Mouse (Mus musculus): ENCODE data around the gene Ddost. TPM values are rescaled to one million over a fixed set of nuclear protein-coding genes. Genes with fewer than 3 reads are reported as not detected.

Gene Ddost
- polyA plus RNA-seq, 1 experiment from 2014 or later = 230 TPM

DNA sequence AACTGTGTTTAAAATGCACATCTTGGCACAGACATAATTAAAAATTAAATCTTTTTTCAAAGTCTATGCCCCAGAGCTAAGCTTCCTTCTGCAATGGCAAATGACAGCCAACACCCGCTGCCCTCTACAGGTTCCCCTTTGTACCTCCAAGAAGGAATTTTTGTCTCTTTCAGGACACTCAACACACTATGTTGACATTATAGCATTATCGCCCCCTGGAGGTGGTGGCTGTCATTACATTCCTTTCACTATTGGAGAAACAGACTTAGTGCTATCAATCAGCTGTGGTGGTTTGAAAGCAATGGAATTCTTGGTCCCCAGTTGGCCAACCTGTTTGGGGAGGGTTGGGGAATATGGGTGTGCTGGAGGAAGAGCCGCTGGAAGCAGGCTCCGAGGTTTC, 35.4 kb downstream of the Ddost start:
- no peaks in the 10 kb centered on the region for H3K9me3 ChIP-seq (replicated peaks)
- no peak overlapping the region for H3K4me3 ChIP-seq
- no peaks in the 10 kb centered on the region for H3K36me3 ChIP-seq
- no peak for ATAC-seq (replicated peaks; ENCODE audit: insufficient number of reproducible peaks, insufficient read depth, low FRiP score, low read depth)
- H3K27me3 ChIP-seq = no peaks in the 10 kb centered on the region
- WGBS = 25% methylated on average over 4 of the region's 4 CpGs
- no peak overlapping the region for H3K9ac ChIP-seq
- H3K27ac ChIP-seq = no peak overlapping the region
- H3K4me1 ChIP-seq (replicated peaks) = peaks cover 17% of the 10 kb centered on the region
- H3K4me2 ChIP-seq = no peak overlapping the region

DNA sequence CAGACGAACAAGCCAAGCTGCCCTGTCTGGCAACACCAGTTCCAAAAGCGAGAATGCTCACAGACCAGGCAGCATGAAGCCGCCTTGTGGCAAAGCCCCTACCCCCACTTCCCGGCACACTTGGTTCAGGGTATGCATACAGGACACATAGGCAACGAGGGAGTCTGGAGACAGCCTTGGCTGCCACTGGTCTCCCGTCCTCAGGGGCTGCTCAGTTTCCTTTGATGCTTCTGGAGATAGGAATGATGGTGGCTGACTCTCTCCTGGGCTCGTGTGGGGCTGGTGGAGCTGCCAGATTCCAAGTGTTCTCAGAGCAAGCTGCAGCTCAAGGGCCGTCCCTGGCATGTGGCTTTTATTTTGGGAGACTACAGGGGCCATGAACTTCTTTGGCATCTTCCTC, 36.9 kb downstream of the Ddost start:
- no peaks in the 10 kb centered on the region for H3K9me3 ChIP-seq (replicated peaks)
- no peak overlapping the region for H3K4me3 ChIP-seq
- H3K4me1 ChIP-seq (replicated peaks) = peaks cover 18% of the 10 kb centered on the region
- no peak for ATAC-seq (replicated peaks; ENCODE audit: insufficient number of reproducible peaks, insufficient read depth, low FRiP score, low read depth)
- no peaks in the 10 kb centered on the region for H3K36me3 ChIP-seq
- H3K27me3 ChIP-seq = no peaks in the 10 kb centered on the region
- 55% methylated on average over 8 of the region's 8 CpGs for WGBS
- H3K27ac ChIP-seq = no peak overlapping the region
- no peak overlapping the region for H3K4me2 ChIP-seq
- no peak overlapping the region for H3K9ac ChIP-seq

DNA sequence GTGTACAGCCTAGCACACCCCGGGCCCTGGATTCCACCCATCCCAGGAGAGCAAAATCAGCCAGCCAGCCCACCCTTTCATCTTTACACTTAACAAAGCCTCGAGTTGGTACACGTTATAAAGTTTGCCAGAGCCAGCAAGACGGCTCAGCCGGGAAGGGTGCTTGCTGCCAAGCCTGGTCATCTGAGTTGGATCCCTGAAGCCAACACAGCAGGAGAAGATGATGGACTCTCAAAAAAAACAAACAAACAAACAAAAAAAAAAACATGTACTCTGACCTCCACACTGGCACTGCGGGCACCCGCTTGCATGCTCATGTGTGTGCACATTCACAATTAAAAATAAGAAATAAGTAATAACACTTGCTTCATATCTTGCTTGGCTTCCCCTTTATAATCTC, 37.5 kb downstream of the Ddost start:
- no peaks in the 10 kb centered on the region for H3K27me3 ChIP-seq
- H3K4me2 ChIP-seq = no peak overlapping the region
- WGBS = 80% methylated on average over 7 of the region's 7 CpGs
- no peak for ATAC-seq (replicated peaks; ENCODE audit: insufficient number of reproducible peaks, insufficient read depth, low FRiP score, low read depth)
- H3K4me1 ChIP-seq (replicated peaks) = peaks cover 18% of the 10 kb centered on the region
- no peaks in the 10 kb centered on the region for H3K36me3 ChIP-seq
- H3K27ac ChIP-seq = no peak overlapping the region
- no peak overlapping the region for H3K4me3 ChIP-seq
- no peak overlapping the region for H3K9ac ChIP-seq
- no peaks in the 10 kb centered on the region for H3K9me3 ChIP-seq (replicated peaks)

DNA sequence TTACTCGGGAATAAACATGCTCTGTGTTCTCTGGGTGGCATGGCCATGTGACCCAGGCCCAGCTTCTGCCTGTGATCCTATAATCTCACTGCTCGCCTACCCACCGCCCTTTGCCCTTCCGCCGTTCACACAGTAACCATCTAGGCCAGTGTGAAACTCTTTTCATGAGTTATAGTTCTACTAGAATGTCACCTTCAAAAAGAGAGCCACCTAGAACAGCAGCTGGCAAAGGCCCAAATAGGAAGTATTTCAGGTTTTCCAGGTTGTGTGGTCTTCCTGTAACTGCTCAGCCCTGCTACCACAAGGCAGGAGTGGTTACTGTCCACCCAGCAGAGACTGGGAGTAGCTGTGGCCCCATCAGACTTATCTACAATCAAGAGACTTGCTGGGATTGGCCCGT, 38.2 kb downstream of the Ddost start:
- Histone ChIP-seq H3K4me1 (replicated peaks) (peaks cover 18% of the 10 kb centered on the region), H3K36me3 (no peaks in the 10 kb centered on the region), H3K9me3 (replicated peaks) (no peaks in the 10 kb centered on the region), H3K4me3 (no peak overlapping the region), H3K27ac (peak overlapping the region; percentile 59), H3K27me3 (no peaks in the 10 kb centered on the region), H3K4me2 (0 out of 2 replicates have a peak overlapping the region, but pooled peaks have one; percentile 26), H3K9ac (no peak overlapping the region)
- ATAC-seq (replicated peaks; ENCODE audit: insufficient number of reproducible peaks, insufficient read depth, low FRiP score, low read depth) = no peak
- 65% methylated on average over 6 of the region's 6 CpGs for WGBS

DNA sequence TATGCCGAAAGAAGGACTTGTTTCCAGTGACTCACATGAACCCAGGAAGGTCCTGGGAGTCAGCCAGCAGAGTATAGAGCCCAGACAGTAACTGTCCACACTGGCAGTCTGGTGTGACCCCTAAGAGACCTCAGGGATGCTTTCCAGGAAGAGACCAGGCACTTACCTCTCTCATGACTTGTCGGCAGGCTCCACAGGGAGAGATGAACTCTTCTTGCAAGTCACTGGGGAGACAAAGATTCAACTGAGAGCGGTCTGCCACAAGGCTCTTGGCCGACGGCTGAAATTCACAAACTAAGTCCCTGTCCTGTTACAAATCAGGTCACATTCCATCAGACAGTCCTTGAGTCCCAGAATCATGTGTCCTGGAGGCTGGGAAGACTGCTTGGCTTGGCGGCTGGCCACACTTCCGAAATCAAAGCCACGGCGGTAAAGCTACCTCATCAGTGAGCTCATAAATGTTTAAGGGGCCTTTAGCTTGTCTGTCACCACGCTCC, 38.9 kb downstream of the Ddost start:
- H3K4me2 ChIP-seq = peak overlapping the region; percentile 26
- WGBS = 30% methylated on average over 10 of the region's 10 CpGs
- H3K36me3 ChIP-seq = no peaks in the 10 kb centered on the region
- H3K27me3 ChIP-seq = no peaks in the 10 kb centered on the region
- no peak overlapping the region for H3K9ac ChIP-seq
- ATAC-seq (replicated peaks; ENCODE audit: insufficient number of reproducible peaks, insufficient read depth, low FRiP score, low read depth) = no peak
- no peaks in the 10 kb centered on the region for H3K9me3 ChIP-seq (replicated peaks)
- no peak overlapping the region for H3K4me3 ChIP-seq
- peak overlapping the region; percentile 59 for H3K27ac ChIP-seq
- H3K4me1 ChIP-seq (replicated peaks) = peaks cover 18% of the 10 kb centered on the region

DNA sequence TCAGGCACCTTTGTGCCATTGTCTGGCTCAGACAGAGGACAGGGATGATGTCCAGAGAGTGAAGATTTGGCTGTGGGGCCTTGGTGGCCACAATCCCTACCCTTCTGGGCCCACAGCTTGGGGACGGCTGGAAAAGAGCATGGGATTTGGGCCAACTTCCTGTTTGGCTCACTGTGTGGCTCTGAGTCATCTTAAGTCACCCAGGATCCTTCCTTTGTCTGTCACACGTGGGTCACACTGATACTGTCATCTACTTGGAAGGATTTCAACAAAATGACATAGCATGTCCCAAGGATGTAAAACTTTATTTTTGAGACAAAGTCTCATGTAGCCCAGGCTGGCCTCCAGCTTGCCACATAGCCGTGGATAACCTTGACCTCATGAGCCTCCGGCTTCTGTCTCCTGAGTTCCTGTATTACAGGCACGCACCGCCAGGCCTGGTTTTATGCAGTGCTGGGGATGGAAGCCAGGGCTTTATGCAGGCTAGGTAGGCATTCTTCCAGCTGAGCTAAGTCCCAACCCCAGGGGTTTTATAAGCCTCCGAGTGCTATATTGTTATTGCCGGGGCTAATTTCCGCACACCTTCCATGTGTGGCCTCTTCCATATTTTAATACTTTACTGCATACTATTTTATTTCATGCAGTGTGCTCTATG, 40.5 kb downstream of the Ddost start:
- H3K27ac ChIP-seq = no peak overlapping the region
- ATAC-seq (replicated peaks; ENCODE audit: insufficient number of reproducible peaks, insufficient read depth, low FRiP score, low read depth) = 0 out of 2 replicates have a peak, but pooled peaks have one; percentile 47
- 66% methylated on average over 9 of the region's 9 CpGs for WGBS

DNA sequence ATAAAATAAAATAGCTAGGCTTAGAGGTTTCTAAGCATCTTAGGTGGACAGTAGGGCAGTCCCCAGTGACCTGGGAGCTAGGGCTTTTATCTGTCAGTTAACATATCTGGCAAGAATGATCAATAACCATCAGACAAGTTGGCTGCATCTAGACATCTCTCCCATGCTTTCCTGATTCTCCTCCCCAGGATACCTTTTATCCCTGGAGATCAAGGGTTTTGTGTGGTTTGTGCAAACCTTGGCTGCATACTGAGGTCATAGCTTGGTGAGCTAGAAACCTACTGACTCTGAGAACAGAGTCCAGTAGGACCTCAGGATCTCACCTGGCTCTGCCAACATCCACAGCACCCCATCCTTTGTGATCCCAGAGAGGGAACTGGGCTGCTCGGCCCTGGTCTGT, 42.8 kb downstream of the Ddost start:
- Histone ChIP-seq H3K4me2 (no peak overlapping the region), H3K9me3 (replicated peaks) (no peaks in the 10 kb centered on the region), H3K27ac (no peak overlapping the region), H3K27me3 (no peaks in the 10 kb centered on the region), H3K4me3 (no peak overlapping the region), H3K36me3 (no peaks in the 10 kb centered on the region), H3K9ac (no peak overlapping the region), H3K4me1 (replicated peaks) (peaks cover 18% of the 10 kb centered on the region)
- WGBS = 71% methylated on average over 1 of the region's 1 CpGs
- ATAC-seq (replicated peaks; ENCODE audit: insufficient number of reproducible peaks, insufficient read depth, low FRiP score, low read depth) = no peak

More for the DNA sequence above, 40.5 kb downstream of the Ddost start:
- H3K9ac ChIP-seq = no peak overlapping the region
- no peaks in the 10 kb centered on the region for H3K9me3 ChIP-seq (replicated peaks)
- no peak overlapping the region for H3K4me2 ChIP-seq
- no peak overlapping the region for H3K4me3 ChIP-seq
- H3K27me3 ChIP-seq = no peaks in the 10 kb centered on the region
- H3K4me1 ChIP-seq (replicated peaks) = peaks cover 18% of the 10 kb centered on the region
- no peaks in the 10 kb centered on the region for H3K36me3 ChIP-seq

DNA sequence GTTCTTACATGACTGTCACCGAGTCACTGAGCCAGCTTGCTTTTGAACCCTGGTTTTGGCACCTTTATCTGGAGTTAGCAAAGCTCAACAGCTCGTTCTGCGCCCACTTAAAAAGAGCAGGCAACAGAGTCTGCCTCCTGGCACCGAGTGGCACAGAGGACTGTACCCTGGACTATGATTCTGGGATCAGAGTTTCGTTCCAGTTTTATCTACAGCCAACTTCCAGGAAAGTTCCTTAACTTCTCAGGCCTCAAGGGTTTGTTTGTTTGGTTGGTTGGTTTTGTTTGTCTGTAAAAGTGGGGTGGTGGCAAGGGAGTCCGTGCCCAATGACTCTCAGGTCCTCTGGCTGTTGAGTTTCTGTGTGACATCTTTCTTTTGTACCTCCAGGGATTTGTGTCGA, 44.2 kb downstream of the Ddost start:
- H3K9ac ChIP-seq = no peak overlapping the region
- no peaks in the 10 kb centered on the region for H3K36me3 ChIP-seq
- no peak overlapping the region for H3K4me2 ChIP-seq
- H3K9me3 ChIP-seq (replicated peaks) = no peaks in the 10 kb centered on the region
- H3K27me3 ChIP-seq = no peaks in the 10 kb centered on the region
- WGBS = 70% methylated on average over 7 of the region's 7 CpGs
- no peak overlapping the region for H3K27ac ChIP-seq
- ATAC-seq (replicated peaks; ENCODE audit: insufficient number of reproducible peaks, insufficient read depth, low FRiP score, low read depth) = no peak
- no peak overlapping the region for H3K4me3 ChIP-seq
- H3K4me1 ChIP-seq (replicated peaks) = peaks cover 4% of the 10 kb centered on the region; the same call in 1 of the 2 replicates

DNA sequence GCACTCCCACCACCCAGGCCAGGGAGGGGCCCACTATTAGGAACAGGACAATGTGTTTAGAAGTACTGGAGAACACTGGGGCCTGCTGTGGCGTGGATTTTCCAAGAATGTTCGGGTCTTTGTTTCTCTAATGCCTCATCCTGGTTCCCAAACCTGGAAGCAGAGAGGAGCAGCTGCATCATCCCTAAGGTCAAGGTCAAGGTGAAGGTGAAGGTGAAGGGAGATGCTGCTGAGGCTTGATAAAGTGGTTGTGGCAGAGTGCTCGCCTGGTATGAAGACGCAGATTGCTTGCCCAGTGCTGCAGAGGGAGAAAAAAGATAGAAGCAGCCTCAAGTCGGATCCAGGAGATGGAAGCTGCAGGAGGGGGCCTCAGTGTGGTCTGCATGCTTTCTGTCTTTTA, 47.3 kb downstream of the Ddost start:
- WGBS = 85% methylated on average over 5 of the region's 5 CpGs

DNA sequence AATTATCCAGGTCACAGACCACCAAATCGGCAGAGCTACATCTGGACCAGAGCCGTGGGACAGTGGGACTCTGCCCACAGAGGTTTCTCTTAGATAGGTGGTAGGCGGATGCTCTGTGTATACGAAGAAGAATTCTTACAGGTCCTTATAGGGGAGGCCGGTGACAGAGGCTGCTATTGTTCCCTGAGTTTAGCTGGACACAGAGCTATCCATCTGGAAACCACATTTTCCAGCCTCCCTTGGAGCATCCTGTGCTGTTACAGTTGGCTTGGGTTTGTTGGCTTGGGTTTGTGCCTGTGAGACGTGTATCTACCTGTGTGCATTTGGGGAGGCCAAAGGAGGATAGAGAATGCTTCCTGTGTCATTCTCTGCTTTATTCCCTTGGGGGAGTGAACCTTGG, 48.2 kb downstream of the Ddost start:
- Histone ChIP-seq H3K36me3 (no peaks in the 10 kb centered on the region), H3K27ac (no peak overlapping the region), H3K27me3 (no peaks in the 10 kb centered on the region), H3K4me1 (replicated peaks) (peaks cover 3% of the 10 kb centered on the region; the same call in 1 of the 2 replicates), H3K9me3 (replicated peaks) (no peaks in the 10 kb centered on the region), H3K9ac (no peak overlapping the region), H3K4me2 (no peak overlapping the region), H3K4me3 (no peak overlapping the region)
- 80% methylated on average over 6 of the region's 6 CpGs for WGBS
- ATAC-seq (replicated peaks; ENCODE audit: insufficient number of reproducible peaks, insufficient read depth, low FRiP score, low read depth) = no peak

More for the DNA sequence above, 47.3 kb downstream of the Ddost start:
- Histone ChIP-seq H3K9me3 (replicated peaks) (no peaks in the 10 kb centered on the region), H3K27ac (no peak overlapping the region), H3K4me2 (no peak overlapping the region), H3K9ac (no peak overlapping the region), H3K4me1 (replicated peaks) (peaks cover 3% of the 10 kb centered on the region; the same call in 1 of the 2 replicates), H3K36me3 (no peaks in the 10 kb centered on the region), H3K27me3 (no peaks in the 10 kb centered on the region), H3K4me3 (no peak overlapping the region)
- no peak for ATAC-seq (replicated peaks; ENCODE audit: insufficient number of reproducible peaks, insufficient read depth, low FRiP score, low read depth)

DNA sequence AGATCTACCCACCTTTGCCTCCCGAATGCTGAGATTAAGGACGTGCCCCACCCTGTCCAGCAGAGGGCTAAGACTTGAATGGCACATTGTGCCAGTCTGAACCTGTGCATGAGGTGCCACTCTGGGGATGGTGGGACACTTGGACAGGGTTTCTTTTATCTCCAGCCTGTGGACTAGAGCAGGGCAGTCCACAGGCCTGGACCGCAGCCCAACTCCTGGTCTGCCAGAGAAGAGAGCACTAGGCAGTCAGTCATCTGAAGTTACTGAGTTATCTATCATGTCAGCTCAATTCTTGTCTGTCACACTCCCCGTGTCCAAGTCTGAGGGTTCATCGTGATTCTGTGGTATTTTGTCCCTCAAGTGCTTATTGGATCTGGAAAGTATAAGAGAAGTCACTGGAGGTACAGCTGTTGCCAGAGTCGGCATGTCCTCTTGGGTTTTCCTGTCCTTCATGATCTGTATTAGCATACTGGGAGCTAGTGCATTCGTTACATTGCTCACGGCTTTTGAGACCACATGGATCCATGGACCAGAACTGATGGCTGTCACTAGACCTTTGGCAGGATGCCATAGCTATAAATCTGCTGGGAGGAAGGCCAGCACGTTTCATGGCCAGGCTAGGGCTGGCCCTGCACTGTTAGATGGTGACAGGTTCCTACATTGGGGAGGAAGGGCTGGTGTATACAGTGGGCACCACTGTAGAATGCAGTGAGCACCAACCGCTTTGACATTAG, 49.1 kb downstream of the Ddost start:
- Histone ChIP-seq H3K36me3 (no peaks in the 10 kb centered on the region), H3K9ac (no peak overlapping the region), H3K4me2 (no peak overlapping the region), H3K27me3 (no peaks in the 10 kb centered on the region), H3K9me3 (replicated peaks) (no peaks in the 10 kb centered on the region), H3K27ac (no peak overlapping the region), H3K4me1 (replicated peaks) (peaks cover 3% of the 10 kb centered on the region; the same call in 1 of the 2 replicates), H3K4me3 (no peak overlapping the region)
- ATAC-seq (replicated peaks; ENCODE audit: insufficient number of reproducible peaks, insufficient read depth, low FRiP score, low read depth) = no peak
- WGBS = 59% methylated on average over 10 of the region's 10 CpGs

All from heart, embryonic 15.5 days (tissue).